Mouse (Mus musculus) adrenal gland, postnatal 0 days (tissue): ENCODE data around the gene Nfe2. TPM values are rescaled to one million over a fixed set of nuclear protein-coding genes. Genes with fewer than 3 reads are reported as not detected.
A peak's percentile ranks its signal among the peaks of the same experiment; 100 is the strongest.

Experiments
- microRNA-seq: library from miRNA; unstranded; fragments of <30 nt; microRNA quantifications from one replicate; pipeline ENCODE4, GENCODE M21; 2016; ENCODE audit warnings: borderline replicate concordance; ENCODE audit not compliant: insufficient number of aligned reads
- polyA plus RNA-seq: library from polyadenylated mRNA; unstranded; fragments of >200 nt; fragmentation: Nextera tagmentation; extraction: Ambion mirVana; gene quantifications from 2 replicates; pipeline ENCODE4 v1.2.1, GENCODE M21; 2015

Gene Nfe2
- 4.9 and 5.9 TPM in 2 replicates for polyA plus RNA-seq

GRCm38 (mm10) chr15:103257790-103258728 lies at the start of gene Nfe2:
Gene Nfe2 (minus strand): TSS chr15:103258403.

GRCm38 (mm10) chr15:103272419-103273279 lies 14.4 kb upstream of the Nfe2 start, which contains the start of gene Copz1:
Gene Copz1 (plus strand): TSS chr15:103272714.

GRCm38 (mm10) chr15:103240160-103241028 lies 17.8 kb downstream of the Nfe2 start, which contains the start of gene Hnrnpa1:
Gene Hnrnpa1 (plus strand): TSS chr15:103240432.

GRCm38 (mm10) chr15:103239685-103240159 lies 18.5 kb downstream of the Nfe2 start, which contains the start of gene Cbx5:
Gene Cbx5 (minus strand): TSS chr15:103239816.

Small RNAs within 50 kb of the gene (microRNA-seq; reads per million reads assigned to microRNA genes)
- 168 reads per million, percentile 51 among the genes with 10 or more reads in this experiment for gene Mir148b

Other genes with a start within 250 kb of the Nfe2 start
- 11.2 and 23.9 TPM in 2 replicates for gene Hoxc4, start 239.5 kb downstream of the Nfe2 start, polyA plus RNA-seq
- gene Smug1, start 91.3 kb downstream of the Nfe2 start, polyA plus RNA-seq = 8.1 and 8.4 TPM in 2 replicates
- gene Cbx5, start 18.6 kb downstream of the Nfe2 start, polyA plus RNA-seq = 33.2 and 37.1 TPM in 2 replicates
- 308 and 337 TPM in 2 replicates for gene Hnrnpa1, start 18.0 kb downstream of the Nfe2 start, polyA plus RNA-seq
- 130 and 176 TPM in 2 replicates for gene Copz1, start 14.3 kb upstream of the Nfe2 start, polyA plus RNA-seq
- 0.23 TPM in 1 of 2 replicates, not detected in the other for gene Gpr84, start 52.2 kb upstream of the Nfe2 start, polyA plus RNA-seq
- 12.3 and 16.7 TPM in 2 replicates for gene Zfp385a, start 81.7 kb upstream of the Nfe2 start, polyA plus RNA-seq
- gene Itga5, start 108.4 kb upstream of the Nfe2 start, polyA plus RNA-seq = 15.5 and 23.6 TPM in 2 replicates
- gene Gtsf1, start 172.1 kb upstream of the Nfe2 start, polyA plus RNA-seq = 0.32 TPM in 1 of 2 replicates, not detected in the other
- gene Gtsf2, start 190.1 kb upstream of the Nfe2 start, polyA plus RNA-seq = not detected in 2 replicates
- 2.2 and 2.7 TPM in 2 replicates for gene Nckap1l, start 195.4 kb upstream of the Nfe2 start, polyA plus RNA-seq
- 1.9 and 3.9 TPM in 2 replicates for gene Pde1b, start 244.6 kb upstream of the Nfe2 start, polyA plus RNA-seq